Mouse (Mus musculus) right cerebral cortex, postnatal 25 days (tissue): ENCODE data around the gene Mrgbp.
A peak's percentile ranks its signal among the peaks of the same experiment; 100 is the strongest.

ENCODE experiments used
- DNase-seq: peaks from one replicate; pipeline ENCODE4 v3.0.0; 2022

Gene Mrgbp

DNA sequence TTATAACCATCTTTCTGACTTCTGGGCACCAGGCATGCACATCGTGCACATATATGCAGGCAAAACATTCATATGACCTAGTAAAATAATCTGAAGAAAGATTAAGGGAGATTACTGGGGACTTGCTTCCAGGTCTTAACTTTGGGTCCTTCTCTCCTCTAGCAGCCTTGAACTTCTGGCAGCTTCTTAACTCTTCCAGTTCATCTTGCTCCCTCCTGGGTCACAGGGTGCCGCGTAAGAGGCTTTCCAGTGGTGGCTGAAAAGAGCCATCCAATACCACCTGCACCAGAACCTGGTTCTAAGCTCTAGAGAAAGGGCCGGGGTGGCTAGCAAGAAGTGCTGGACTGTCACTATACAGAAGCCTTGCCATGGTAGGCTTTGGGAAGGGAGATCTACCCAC, 16.4 kb downstream of the Mrgbp start, which contains the start of gene Col9a3:
Gene Col9a3, plus strand, starts transcription at position 301 of the 400 bp plus-strand sequence.
- DNase-seq = no peak

DNA sequence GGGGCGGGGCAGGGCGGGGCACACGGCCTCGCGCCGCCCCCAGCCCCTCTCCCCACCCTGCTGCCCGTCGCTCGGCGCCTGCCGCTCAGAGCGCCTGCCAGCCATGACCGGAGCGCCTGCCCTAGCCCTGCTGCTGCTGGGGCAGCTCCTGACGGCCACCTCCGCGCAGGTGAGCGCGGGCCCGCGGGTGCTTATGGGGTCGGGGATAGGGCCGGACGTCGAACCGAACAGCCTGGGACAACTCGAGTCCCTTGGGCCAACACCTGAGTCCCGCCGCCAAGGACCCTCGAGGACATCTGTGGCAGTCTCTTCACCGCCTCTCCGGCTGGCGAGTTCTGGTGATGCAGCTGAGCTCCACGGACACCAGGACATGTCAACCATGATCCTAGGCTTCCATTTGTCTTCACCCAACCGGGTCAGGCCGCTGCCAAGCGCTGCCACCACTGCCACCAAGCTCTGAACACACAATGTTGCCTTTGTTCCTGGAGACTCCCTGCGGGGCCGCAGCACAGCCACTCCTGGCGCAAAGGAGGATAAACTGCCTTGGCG, 17.1 kb downstream of the Mrgbp start:
- DNase-seq = peak; percentile 12

DNA sequence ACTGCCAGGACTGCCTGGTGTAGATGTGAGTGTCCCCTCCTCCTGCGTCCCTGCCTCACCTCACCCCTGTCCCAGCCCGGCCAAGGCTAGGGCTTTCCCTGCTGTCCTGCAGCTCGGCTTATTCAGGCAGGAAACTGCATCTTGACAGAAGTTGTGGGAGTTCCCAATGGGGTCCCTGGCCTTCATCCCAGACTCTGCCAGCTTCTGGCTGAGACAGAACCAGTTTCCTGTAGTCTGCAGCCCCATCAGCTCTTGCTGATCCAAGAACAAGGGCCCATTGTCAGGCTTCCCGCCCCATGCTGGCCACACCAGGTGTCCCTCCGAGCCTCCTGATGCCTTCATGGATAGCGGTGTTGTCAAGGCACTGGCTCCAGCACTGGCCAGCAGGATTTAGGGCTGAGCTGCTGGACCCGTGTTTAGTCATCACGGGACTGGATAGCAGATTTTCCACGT, 19.5 kb downstream of the Mrgbp start:
- no peak for DNase-seq

GRCm38 (mm10) chr2:180604781-180605180, 23.7 kb downstream of the Mrgbp start:
- no peak for DNase-seq

DNA sequence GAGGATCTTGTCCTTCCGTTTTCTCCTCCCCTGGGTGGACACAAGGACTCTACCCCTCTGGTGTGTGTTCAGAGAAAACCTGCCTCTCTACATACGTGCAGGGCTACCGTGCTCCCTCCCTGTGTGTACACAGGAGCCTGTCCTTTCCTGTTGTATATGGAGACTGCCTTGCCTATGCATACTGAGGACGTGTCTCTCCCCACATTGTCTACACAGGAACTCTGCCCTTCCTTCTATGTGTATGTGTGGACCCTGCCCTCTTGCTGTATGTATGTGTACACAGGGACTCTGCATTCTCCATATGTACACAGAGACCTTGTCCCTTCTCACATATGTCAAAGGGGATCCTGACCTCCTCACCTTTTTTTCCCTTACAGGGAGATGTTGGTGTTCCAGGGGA, 29.2 kb downstream of the Mrgbp start:
- DNase-seq = no peak

DNA sequence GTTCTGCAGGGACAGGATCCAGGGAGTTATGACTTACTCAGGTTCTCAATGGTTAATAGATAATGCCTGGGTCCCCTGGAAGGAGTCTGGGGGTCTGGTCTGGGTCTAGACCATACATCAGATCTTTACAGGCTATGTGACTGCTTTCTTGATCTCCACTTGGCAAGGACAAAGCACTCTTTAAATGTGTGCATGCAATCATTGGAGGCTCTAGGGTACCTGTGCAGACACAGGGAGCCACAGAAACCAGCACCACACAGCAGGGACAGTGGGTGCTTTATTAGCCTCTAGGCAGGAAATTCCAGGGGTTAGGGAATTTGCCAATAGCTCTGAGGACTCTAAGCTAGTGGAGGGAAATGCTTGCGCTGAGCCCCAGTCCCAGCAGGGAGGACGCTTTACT, 30.8 kb downstream of the Mrgbp start:
- DNase-seq = no peak
